Mouse (Mus musculus): Measurements from ENCODE around the gene Olfr45.

DNA sequence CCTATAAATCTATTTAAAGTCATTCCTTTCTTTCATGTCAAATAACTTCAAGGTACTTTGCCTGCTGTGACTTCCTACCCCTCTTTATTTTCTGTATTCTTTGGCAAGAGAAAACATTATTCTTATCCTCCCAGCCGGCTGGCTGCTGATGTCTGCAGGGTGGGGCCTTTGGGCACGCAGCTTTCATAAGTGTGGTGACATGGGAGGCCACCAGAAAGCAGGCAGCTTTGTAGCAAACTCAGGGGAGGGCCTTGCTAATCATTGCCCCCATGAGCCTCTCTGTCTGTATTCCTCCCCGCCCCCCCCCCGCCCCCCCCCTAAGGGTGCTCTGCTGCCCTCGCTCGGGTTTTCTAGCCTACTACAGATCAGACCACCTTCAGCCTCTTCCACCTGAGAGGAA is 5.9 kb upstream of the Olfr45 start:
- TF ChIP-seq CHD2 (IDR thresholded peaks at IDR 0.05; ENCODE audit: low read depth, low read length), result no peak
- no peak for TF ChIP-seq HCFC1 (IDR thresholded peaks at IDR 0.05; ENCODE audit: borderline replicate concordance, insufficient read depth, low read length)
- TF ChIP-seq MAFK (IDR thresholded peaks at IDR 0.05; ENCODE audit: insufficient read depth, low read depth, low read length), result no peak

All from ES-E14 (cell line).